Mouse (Mus musculus): Measurements from ENCODE around the gene Usp12.

DNA sequence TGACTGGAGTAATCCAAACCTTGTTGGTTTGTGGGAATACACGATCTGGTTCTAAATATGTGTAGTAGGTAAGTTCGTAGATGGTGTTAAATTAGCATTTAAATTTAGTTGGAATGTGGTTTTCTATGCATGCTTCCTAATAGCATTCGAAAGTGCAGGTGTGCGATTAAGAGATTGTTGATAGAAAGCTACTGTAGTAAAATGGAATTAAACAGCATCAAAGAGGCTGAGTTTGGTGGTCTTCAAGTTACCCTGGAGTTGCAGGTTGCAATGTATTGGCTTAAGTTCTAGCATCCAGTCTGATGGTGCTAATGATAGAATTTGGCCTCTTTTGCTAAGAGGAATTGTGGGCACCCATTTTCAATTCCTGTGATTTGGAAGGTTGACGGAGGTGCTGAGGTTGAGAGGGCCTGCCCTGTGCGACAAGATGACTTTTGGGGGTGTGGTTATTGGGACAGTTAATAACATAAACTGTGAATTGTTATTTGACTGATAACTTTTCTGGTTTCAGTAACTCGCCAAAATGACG is 38.9 kb upstream of the Usp12 start:
- TF ChIP-seq CTCF (conservative IDR thresholded peaks at IDR 0.05; ENCODE audit: low read length) = no peak
- no peak for TF ChIP-seq NANOG (IDR thresholded peaks at IDR 0.05; ENCODE audit: borderline replicate concordance, low read length)
